Mouse (Mus musculus) layer of hippocampus, adult 11-12 months (tissue): Measurements from ENCODE around the gene Lrmda.

Experiments
- DNase-seq: peaks from one replicate; pipeline ENCODE4 v3.0.0; 2022; ENCODE audit warnings: low spot score

Lrmda gene

GRCm38 (mm10) chr14:22043420-22043819 is 23.9 kb downstream of the Lrmda start:
- no peak for DNase-seq

- DNase-seq: no peak
These were observed 26.8 kb downstream of the Lrmda start for GRCm38 (mm10) chr14:22046262-22046856.

DNA sequence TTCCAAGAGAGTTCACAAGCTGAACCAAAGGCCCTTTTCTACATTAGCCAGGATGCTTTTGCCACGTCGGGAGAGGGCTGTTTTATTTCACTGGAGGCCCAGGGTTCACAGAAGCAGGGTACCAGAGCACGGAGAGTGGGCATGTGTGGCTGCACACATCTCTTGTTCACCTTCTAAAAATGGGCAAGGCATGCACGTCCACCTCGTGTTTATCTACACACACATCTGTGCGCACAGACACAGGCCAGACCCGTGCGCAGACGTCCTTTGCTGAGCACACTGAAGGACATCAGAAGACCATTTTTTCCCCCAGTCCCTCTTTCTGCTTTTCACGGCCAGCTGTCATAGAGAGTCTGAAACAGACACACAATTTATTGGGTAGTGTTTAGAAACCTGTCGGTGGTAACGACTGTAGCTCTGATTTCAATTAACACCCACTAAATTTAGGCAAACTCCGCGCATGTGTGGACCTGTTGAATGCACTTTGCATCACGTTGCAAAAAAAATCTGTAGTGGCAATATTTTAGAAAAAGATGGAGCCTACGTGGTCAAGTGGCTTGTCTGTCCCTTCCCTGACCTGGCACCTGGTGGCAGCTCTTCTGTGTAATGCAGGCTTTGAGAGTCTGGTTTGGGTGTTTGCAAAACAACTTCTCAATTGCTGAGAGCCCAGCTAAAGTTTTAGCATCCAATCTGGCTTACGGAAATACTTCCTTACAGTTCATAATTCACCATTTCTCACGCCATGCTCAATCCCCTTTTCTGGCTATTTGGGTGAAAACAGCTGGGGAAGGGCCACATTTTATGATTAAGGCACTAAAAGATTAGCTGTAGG is 28.8 kb downstream of the Lrmda start:
- DNase-seq: no peak

DNA sequence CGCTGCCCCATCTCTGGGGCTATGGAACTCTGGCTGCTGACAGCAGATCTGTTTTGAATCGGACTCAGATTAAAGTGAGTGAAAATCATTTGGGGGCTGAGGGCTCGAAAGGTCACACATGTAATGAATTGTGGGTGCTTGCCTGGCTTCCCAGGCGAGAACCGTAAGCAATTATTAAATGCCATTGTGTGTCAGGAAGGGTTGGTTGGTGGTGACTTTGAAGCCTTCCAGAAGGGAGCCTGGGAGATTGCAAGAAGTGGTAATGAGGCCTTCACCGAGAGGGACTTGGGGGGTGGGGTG is 29.3 kb downstream of the Lrmda start:
- DNase-seq: no peak

DNA sequence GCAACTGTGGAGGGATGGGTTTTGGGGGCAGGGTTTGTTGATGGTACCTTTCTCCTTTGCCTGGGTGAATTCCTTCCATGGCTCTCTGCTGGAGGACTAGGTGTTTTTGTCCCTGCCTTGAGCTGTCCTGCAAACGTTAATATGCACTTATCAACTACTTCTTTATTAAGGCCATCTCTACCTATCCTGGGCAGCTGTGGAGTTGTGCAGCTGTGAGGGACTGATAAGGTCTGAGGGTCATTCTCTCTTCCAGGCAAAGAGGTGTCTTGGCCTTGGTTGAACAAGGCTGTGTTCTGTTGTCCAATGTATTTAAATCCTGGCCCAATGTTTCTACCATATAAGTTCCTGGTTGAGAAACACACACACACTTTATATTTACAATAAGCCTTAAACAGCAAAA is 29.8 kb downstream of the Lrmda start:
- DNase-seq: no peak

GRCm38 (mm10) chr14:22051941-22052664 is 32.6 kb downstream of the Lrmda start:
- no peak for DNase-seq

- no peak for DNase-seq
These were observed 36.1 kb downstream of the Lrmda start for GRCm38 (mm10) chr14:22055630-22056029.

DNA sequence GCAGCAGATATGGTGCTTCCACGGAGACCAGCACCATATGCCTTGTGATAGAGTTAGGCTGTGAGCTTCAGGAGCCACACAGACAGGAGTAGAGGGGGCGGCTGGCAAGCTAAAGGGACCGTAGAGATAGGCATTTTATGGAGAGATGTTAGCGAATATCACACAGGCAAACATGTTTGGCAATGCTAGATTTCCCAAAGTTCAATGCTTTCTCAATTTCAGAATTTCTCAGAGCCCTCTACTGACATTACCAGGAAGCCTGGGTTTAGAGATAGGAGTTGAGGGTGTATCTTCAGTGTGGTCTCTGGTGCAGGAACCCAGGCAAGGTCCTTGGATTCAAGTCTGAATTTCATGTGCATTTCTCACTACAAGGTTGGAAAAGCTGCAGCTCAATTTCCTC is 36.7 kb downstream of the Lrmda start:
- no peak for DNase-seq

- DNase-seq: no peak
These were observed 39.2 kb downstream of the Lrmda start for GRCm38 (mm10) chr14:22058729-22059128.

DNA sequence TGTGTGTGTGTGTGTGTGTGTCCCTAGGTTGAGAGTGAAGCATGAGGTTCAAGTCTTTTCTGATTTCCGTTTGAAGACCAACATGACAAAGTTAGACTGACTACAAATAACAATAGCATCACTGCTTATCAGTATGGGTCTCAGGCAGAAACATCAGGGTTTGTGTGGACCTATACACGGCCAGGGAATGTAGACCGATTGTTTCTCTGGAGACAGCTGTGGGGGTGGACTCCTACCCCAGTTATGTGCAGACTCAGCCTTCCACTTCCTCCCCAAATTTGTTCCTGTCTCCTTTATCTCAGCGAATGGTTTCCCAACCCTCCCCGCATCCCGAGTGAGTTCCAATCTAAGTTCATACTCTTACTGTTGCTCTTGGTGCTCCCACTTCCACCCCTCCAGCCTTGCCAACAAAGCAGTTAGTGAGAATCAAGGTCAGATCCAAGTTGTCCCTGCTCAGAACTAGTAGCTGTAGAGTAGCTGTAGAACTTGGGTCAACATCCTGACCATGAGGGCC is 39.9 kb downstream of the Lrmda start:
- DNase-seq: no peak

DNA sequence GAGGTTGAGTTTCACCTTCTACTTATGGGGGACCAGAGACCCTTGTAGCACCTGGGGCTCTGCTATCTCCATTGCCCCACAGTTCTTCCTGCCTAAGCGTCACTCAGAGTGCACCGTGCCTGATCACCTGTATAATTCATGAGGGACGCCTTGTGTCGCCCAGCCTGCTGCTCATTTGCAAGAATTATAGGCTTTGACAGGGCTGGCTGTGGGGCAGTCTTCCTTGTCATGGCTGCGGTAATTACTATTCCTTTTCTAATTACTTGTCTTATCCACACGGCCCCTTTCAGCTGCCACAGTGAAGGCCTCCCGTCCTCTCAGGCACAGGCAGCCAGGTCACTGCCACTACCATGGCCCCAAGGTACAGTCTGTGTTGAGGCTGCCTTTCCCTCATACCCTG is 41.3 kb downstream of the Lrmda start:
- no peak for DNase-seq

- no peak for DNase-seq
These were observed 42.8 kb downstream of the Lrmda start for GRCm38 (mm10) chr14:22062117-22062855.

DNA sequence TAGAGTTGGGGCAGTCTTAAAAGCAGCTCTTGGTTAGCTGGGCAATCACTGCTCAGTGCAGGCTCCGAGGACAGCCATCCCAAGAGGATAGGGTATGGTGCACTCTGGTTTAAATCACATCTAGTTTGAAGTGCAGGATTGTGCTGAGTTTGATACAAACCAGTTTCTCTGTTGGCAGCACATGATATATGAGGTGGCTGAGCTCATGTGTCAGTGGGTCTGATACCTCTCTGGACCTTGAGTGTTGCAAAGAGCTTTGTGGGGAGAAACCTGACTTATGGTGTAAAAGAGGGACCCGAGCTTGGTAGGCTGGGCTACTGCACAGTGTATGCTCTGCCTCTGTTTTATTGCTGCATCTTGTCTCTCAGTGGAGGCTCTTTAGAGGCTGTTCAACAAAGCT is 49.7 kb downstream of the Lrmda start:
- DNase-seq: no peak

- no peak for DNase-seq
These were observed 53.9 kb downstream of the Lrmda start for GRCm38 (mm10) chr14:22073385-22073784.

DNA sequence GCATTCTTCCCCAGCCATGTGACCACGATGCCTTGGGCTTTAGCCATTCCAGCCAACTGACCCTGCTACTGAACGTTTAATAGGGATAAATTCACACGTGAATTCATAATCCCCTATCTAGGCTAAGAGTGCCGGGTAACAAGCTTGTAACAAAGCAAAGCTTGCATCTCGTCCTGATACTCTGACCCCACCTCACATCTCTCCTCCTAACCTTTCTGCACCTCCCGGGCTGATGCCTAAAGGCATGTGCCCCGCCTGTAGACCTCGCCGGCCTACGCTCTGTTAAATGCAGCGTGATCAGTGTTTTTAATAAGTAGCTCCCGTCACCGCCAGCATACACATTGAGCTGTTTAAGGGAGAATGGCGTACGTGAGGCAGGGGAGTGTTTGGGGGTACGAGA is 54.7 kb downstream of the Lrmda start:
- no peak for DNase-seq

DNA sequence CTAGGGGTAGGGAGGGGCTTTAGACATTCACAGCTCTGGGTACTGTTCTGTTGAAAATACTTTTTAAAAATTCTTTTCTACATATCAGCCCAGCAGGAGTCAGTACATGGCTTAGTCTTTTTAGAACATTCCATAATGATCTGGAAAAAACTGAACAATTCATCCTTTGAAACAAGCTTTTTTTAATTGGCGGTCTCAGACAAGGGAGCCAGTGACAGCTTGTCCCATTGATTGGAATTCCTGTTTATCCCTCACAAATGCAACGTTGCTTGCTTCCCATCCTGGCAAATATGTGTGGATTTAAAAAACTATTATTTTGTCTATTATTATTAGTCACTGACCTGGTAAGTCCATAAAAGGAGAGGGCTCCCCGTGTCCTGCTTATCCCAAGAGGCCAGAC is 64.4 kb downstream of the Lrmda start:
- no peak for DNase-seq

DNA sequence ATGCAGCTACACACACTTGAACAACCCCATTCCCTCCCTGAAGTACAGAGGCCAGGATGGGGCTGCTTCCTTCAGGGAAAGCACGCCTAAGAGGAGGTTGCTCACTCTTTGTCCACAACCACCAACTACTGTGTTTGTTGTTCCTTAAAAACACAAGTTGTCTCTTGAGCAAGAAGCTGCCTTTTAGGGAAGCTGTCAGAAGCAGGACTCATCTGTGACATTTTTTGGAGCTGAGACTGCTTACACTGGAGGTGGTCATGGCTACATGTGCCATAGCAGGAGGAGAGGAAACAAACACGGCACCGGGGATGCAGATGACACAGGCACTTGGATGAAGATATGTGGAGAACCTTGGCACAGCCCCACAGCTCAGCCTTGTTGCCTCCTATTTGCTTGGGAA is 65.9 kb downstream of the Lrmda start:
- no peak for DNase-seq

DNA sequence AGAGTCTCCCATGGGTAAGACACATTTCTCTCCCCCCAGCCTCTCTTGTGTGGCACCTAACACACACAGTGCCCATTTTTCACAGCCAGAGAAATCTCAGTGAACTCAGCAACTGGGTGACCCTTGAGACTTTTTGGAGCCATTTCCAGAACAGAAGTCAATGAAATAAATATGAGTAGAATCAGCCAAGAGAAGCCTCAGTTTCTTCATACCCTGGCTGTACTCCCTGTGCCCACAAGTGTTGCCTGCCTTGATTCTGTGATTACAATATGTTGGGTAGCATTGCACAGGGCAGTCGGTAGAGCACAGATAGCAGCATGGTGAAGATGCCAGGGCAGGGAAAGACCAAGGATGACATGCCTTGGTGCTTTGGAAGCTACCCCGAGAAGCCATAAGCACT is 69.1 kb downstream of the Lrmda start:
- DNase-seq: no peak

GRCm38 (mm10) chr14:22089331-22089730 is 69.8 kb downstream of the Lrmda start:
- DNase-seq: no peak

DNA sequence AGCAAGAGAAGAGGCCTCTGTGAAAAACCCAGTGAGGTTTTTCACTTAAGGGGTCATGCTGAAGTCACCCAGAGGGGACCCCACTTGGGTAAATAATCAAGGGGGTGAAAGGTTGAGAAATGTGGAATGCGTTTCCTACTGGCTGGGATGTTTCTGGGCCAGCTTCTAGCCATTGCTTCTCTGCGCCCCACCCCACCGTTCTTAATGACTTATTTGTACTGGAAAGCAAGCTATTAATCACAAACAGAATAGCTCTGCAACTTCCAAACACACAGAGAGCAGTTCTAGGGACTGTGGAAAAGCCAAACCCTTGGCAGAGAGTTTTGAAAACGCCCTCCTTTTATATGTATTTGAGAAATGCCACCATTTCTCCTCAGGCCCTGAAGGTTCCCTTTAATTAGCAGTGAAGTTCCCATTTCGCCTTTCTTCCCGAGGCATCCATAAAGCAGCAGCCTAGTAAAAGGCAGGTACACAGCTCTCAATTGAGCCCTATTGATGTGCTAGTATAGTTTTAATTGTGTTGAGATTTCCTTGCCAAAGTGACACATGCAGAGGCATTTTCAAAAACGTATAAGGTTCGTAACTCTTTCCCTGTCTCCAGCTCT is 70.5 kb downstream of the Lrmda start:
- no peak for DNase-seq

GRCm38 (mm10) chr14:22090778-22091211 is 71.3 kb downstream of the Lrmda start:
- no peak for DNase-seq

DNA sequence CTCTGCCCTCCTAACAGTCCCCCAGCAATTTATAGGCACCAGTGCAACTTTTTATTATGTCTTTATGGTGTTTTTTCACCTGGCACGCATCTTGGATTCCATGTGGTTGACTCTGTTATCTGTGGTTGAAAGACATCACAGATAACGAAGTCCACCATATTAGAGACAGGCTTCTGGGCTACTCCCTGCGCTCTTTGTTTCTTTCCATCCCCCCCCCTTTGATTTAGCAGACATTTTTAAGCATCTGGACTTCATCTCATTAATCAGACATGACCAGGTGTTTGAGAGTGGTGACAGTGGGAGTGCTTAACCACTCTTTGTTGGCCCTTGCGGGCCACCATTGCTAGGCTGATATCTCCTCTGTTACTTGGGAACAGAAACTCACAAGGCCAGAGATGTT is 71.8 kb downstream of the Lrmda start:
- no peak for DNase-seq
